Mouse (Mus musculus) small intestine, adult 2 months (tissue): Measurements from ENCODE around the gene Cbx2.

Experiments
- CTCF ChIP-seq: fragments of 200-500 bp; IDR thresholded peaks from 2 replicates; pipeline ENCODE4 v1.5.1; 2012; ENCODE audit warnings: low read depth, mild to moderate bottlenecking, control low read depth, inconsistent platforms, low read length, moderate library complexity, mixed read lengths; ENCODE audit not compliant: insufficient replicate concordance, insufficient read length; ENCODE audit errors: extremely low read depth
- POLR2A ChIP-seq: fragments of 200-500 bp; IDR thresholded peaks from 2 replicates; pipeline ENCODE4 v1.6.1; 2012; ENCODE audit warnings: low read depth, mild to moderate bottlenecking, control low read depth, inconsistent platforms, low read length, moderate library complexity

- TF ChIP-seq CTCF (peak; percentile 61; the same call in 1 of the 2 replicates), POLR2A (no peak)
Observed at GRCm38 (mm10) chr11:119022068-119022894, 481 bp upstream of the Cbx2 start.
